Comparison of ENCODE assay signal across 8 mouse cellular contexts in the genomic region with DNA sequence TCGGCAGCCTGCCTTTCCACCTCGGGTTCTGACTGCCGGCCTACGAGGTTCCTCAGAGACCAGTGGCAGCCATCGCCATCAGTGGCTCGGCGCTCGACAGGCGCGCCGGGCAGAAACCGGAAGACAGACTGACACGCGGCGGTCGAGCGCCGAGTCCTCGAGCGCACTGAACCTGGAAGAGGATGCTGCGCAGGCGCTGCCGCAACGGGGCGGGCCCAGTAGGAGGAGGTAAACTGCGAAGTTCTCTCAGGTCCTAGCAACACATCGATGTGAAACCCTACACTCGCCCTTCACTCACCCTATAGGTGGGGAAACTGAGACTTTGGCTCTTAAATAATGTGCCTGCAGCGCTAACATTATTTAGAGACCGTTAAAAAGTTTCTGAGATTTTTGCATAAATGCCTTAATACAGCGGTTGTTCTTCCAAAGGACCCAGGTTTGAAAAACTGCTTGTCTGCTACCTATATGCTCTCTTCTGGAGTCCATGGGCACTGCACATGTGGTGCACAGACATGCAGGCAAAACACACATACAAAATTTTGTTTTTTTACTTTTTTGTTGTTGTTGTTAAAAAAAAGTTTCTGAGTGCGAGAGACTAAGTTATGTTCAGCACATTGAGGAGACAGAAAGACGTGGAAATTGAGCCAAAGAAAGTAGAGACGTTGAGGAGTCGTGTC. TPM values are rescaled to one million over a fixed set of nuclear protein-coding genes. Genes with fewer than 3 reads are reported as not detected.
DNase-seq lines count a peak whose midpoint lies in the region; ATAC-seq and TF ChIP-seq lines count a peak whose summit lies in the region.

TSS of gene Rbsn (minus strand) at position 153 of the 677 bp plus-strand sequence.

- peaks cover 5 to 13% of the 10 kb centered on the region in 2 experiments for H3K4me1 ChIP-seq in heart, embryonic 14.5 days (ENCODE audit: control insufficient read depth in 2 of 2, insufficient read depth in 2 of 2, low read length in 2 of 2)
- H3K4me1 ChIP-seq in liver, embryonic 13.5 days (replicated peaks): peaks cover 29% of the 10 kb centered on the region
- no peaks in the 10 kb centered on the region for H3K4me1 ChIP-seq in stomach, postnatal 0 days (replicated peaks; ENCODE audit: control insufficient read depth, insufficient read depth)

- TF ChIP-seq CTCF in stomach, postnatal 0 days (IDR thresholded peaks at IDR 0.05; ENCODE audit: low read depth): peak; percentile 44

- peak within 1 kb of the TSS; percentile 94 for H3K4me2 ChIP-seq in heart, embryonic 14.5 days (ENCODE audit: low read length)
- H3K4me2 ChIP-seq in liver, embryonic 13.5 days: peak within 1 kb of the TSS; percentile 95
- H3K4me2 ChIP-seq in stomach, postnatal 0 days (replicated peaks; ENCODE audit: low read depth): peak within 1 kb of the TSS; percentile 72

- peak; percentile 99 for ATAC-seq in CD4-positive, CD25-positive, alpha-beta regulatory T cell, adult 4 months
- peak; percentile 90 for ATAC-seq in heart, embryonic 14.5 days (ENCODE audit: insufficient number of reproducible peaks, insufficient read depth, low FRiP score, low read depth)
- peak; percentile 93 for ATAC-seq in liver, embryonic 13.5 days (ENCODE audit: low read depth)
- peak; percentile 96 for ATAC-seq in stomach, postnatal 0 days (ENCODE audit: low FRiP score, low TSS enrichment)

- peak; percentile 80 for DNase-seq in c-Kit-negative CD71-positive TER-119-positive erythroid progenitor cells, embryonic 14.5 days (ENCODE audit: low read depth, low spot score)
- peak; percentile 88 for DNase-seq in fibroblast of lung, adult 2 months (ENCODE audit: low read depth)
- peak; percentile 96 for DNase-seq in kidney, postnatal 14 days
- peak; percentile 86 for DNase-seq in liver, embryonic 13.5 days
- DNase-seq in neural tube, embryonic 10.5 days (ENCODE audit: extremely low spot score, low spot score): peak; percentile 95
- peak; percentile 96 for DNase-seq in stomach, postnatal 0 days (ENCODE audit: low spot score)

- peak within 1 kb of the TSS; percentile 97 for H3K9ac ChIP-seq in heart, embryonic 14.5 days (ENCODE audit: low read length)
- peak within 1 kb of the TSS; percentile 93 for H3K9ac ChIP-seq in liver, embryonic 13.5 days
- peak within 1 kb of the TSS; percentile 94 for H3K9ac ChIP-seq in stomach, postnatal 0 days (ENCODE audit: low read length)

- H3K9me3 ChIP-seq in heart, embryonic 14.5 days (ENCODE audit: control insufficient read depth, low read length): no peaks in the 10 kb centered on the region
- H3K9me3 ChIP-seq in liver, embryonic 13.5 days (replicated peaks): no peaks in the 10 kb centered on the region
- H3K9me3 ChIP-seq in stomach, postnatal 0 days (ENCODE audit: control insufficient read depth, low read length): no peaks in the 10 kb centered on the region

- peaks cover 15% of the 10 kb centered on the region for H3K36me3 ChIP-seq in heart, embryonic 14.5 days (ENCODE audit: control insufficient read depth, insufficient read depth, low read length)
- peaks cover 12% of the 10 kb centered on the region for H3K36me3 ChIP-seq in liver, embryonic 13.5 days
- no peaks in the 10 kb centered on the region for H3K36me3 ChIP-seq in stomach, postnatal 0 days (ENCODE audit: control insufficient read depth, insufficient read depth, low read length)

- no peak for TF ChIP-seq EP300 in stomach, postnatal 0 days (optimal IDR thresholded peaks at IDR 0.05)

- peak within 1 kb of the TSS; percentile 87 to 89 for H3K4me3 ChIP-seq in heart, embryonic 14.5 days (ENCODE audit: control insufficient read depth in 1 of 2, insufficient read depth in 1 of 2, low read depth in 1 of 2, low read length in 2 of 2)
- H3K4me3 ChIP-seq in liver, embryonic 13.5 days (replicated peaks): peak within 1 kb of the TSS; percentile 97
- H3K4me3 ChIP-seq in stomach, postnatal 0 days (ENCODE audit: low read depth, low read length): peak within 1 kb of the TSS; percentile 94

- H3K27me3 ChIP-seq in heart, embryonic 14.5 days (ENCODE audit: control insufficient read depth, insufficient read depth, low read length): no peaks in the 10 kb centered on the region
- no peaks in the 10 kb centered on the region for H3K27me3 ChIP-seq in liver, embryonic 13.5 days
- no peaks in the 10 kb centered on the region for H3K27me3 ChIP-seq in stomach, postnatal 0 days (ENCODE audit: control insufficient read depth, insufficient read depth, low read length)

- H3K27ac ChIP-seq in heart, embryonic 14.5 days (replicated peaks in 1 of 2; ENCODE audit: control insufficient read depth in 1 of 2, insufficient read depth in 1 of 2, low read depth in 2 of 2, low read length in 2 of 2): peak within 1 kb of the TSS; percentile 30 to 69
- peak within 1 kb of the TSS; percentile 88 for H3K27ac ChIP-seq in liver, embryonic 13.5 days
- H3K27ac ChIP-seq in stomach, postnatal 0 days (replicated peaks): peak within 1 kb of the TSS; percentile 88

- WGBS in heart, embryonic 14.5 days: 9% methylated on average over 35 of the region's 35 CpGs
- WGBS in liver, embryonic 13.5 days (ENCODE audit: insufficient replicate concordance): 9% methylated on average over 35 of the region's 35 CpGs
- 9% methylated on average over 35 of the region's 35 CpGs for whole genome bisulfite sequencing in stomach, postnatal 0 days

RNA-seq across cellular contexts. Expression of gene Rbsn, which starts in this region (rescaled TPM):
- 10 to 100 TPM; 13.7 to 26.3 TPM for polyA plus RNA-seq in CD4-positive, CD25-positive, alpha-beta regulatory T cell, adult 4 months (2017; shearing (Covaris generic))
- polyA plus RNA-seq in heart, embryonic 14.5 days (2014; fragmentation: Nextera tagmentation; extraction: Ambion mirVana): 8.6 and 11.9 TPM in 2 replicates
- polyA plus RNA-seq in liver, embryonic 13.5 days (2015; fragmentation: Nextera tagmentation; extraction: Ambion mirVana): 8.9 and 12.3 TPM in 2 replicates
- polyA plus RNA-seq in stomach, postnatal 0 days (2015; fragmentation: Nextera tagmentation; extraction: Ambion mirVana): 12.7 and 17.0 TPM in 2 replicates

Comparison
In these comparisons a context has a peak if more than half of its experiments do, and no peak if none do; other contexts are left out.
1. Peak in every context shown above with its lines: DNase-seq, ATAC-seq, H3K4me3 ChIP-seq and H3K27ac ChIP-seq.